In the genomic region with DNA sequence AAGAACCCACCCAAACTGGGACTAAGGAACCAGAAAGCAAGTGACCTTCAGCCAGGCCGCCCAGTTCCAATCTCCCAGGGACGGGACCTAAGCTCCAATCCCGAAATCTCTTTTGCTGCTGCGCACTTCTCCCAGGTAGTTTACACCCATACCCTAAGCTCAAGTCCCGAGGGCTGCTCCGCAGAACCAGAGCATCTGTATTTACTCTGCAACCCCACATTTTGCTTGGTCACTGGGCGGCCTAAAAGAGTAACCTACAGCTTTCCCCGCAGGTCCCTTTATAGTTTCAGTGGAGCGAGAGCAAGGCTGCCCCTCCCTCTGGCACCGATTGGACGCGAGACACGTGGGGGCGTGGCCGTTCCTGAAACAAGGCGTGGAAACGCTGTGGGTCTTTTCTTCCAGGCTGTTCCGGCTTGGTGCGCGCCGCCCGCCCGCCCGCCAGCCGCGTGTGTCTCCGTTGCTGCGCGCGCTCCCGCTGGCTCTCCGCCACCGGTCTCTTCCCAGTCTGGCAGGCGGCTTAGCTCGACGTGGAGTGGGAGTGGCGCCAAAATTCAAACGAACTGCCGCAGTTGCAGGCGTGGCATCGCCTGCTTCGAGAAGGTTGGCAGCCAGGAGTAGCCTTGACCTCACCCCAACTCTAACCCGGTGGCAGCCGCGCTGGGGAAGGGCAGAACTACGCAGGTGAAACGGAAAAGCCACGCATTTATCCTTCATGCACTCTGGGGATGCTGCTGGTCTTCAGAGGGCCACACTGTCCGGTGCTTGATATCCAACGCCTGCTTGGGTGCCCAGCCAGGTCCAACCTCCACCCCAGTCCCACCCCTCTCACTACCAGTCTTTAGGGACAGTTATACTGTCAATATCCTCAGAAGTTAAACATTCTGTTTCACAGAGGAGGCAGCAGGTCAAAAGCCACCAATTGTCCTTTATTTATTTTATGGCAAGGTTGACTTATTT, we compare ENCODE assay signal across 8 mouse cellular contexts. TPM values are rescaled to one million over a fixed set of nuclear protein-coding genes. Genes with fewer than 3 reads are reported as not detected.
DNase-seq lines count a peak whose midpoint lies in the region.
"Not testable (repeated sequence)": the region's sequence is repeated elsewhere in the genome, so short reads cannot be mapped to it uniquely, and the experiment has no call there.

No protein-coding gene starts in this region.

- not testable (repeated sequence) for H3K4me1 ChIP-seq in megakaryocyte, embryonic 14.5 days

- H3K27me3 ChIP-seq in megakaryocyte, embryonic 14.5 days (replicated peaks), result not testable (repeated sequence)

- H3K9me3 ChIP-seq in megakaryocyte, embryonic 14.5 days, result not testable (repeated sequence)

- peak; percentile 60 for DNase-seq in WW6 (ENCODE audit: low read depth, low spot score)
- peak; percentile 98 to 100 for DNase-seq in cerebellum, postnatal 4 days (ENCODE audit: low spot score in 2 of 2)
- DNase-seq in gastrocnemius, adult 8-10 months (ENCODE audit: low spot score in 2 of 2), result peak; percentile 99
- peak; percentile 47 for DNase-seq in hindlimb bud, embryonic 11.5 days (ENCODE audit: extremely low spot score, low read depth, low spot score)
- DNase-seq in left cerebral cortex, adult 8-10 months (ENCODE audit: low spot score in 2 of 2), result peak; percentile 93 to 97
- peak; percentile 99 to 100 for DNase-seq in right cerebral cortex, postnatal 10 days (ENCODE audit: low spot score in 2 of 2)
- DNase-seq in urinary bladder, postnatal 25 days (ENCODE audit: low spot score), result peak; percentile 100

- not testable (repeated sequence) for H3K36me3 ChIP-seq in megakaryocyte, embryonic 14.5 days (replicated peaks; ENCODE audit: low read length)

- H3K4me3 ChIP-seq in megakaryocyte, embryonic 14.5 days (replicated peaks), result peak overlapping the region; percentile 85

RNA-seq across cellular contexts. Expression of a gene that starts 18.8 kb away (rescaled TPM):
- total RNA-seq in gastrocnemius, adult 8-10 months (2022), result under 1 TPM in 2 of 4 experiments, not detected in 2; 0.87 to 0.96 TPM
- total RNA-seq in left cerebral cortex, adult 8-10 months (2022), result 1 to 10 TPM in 3 of 4 experiments, under 1 TPM in 1; 0.89 to 2.7 (median 1.6) TPM
- polyA plus RNA-seq in megakaryocyte, embryonic 14.5 days (2012; ENCODE audit: insufficient read depth, low replicate concordance), result not detected in 2 replicates

RNA-seq across cellular contexts. Expression of a gene that starts 51.7 kb away (rescaled TPM):
- total RNA-seq in gastrocnemius, adult 8-10 months (2022), result 10 to 100 TPM; 11.8 to 13.6 (median 12.7) TPM
- 10 to 100 TPM; 23.3 to 30.1 (median 28.9) TPM for total RNA-seq in left cerebral cortex, adult 8-10 months (2022)
- polyA plus RNA-seq in megakaryocyte, embryonic 14.5 days (2012; ENCODE audit: insufficient read depth, low replicate concordance), result 0.78 TPM in 1 of 2 replicates, not detected in the other

Comparison
In these comparisons a context has a peak if more than half of its experiments do, and no peak if none do; other contexts are left out.
1. Peak in every context shown above with its lines: DNase-seq and H3K4me3 ChIP-seq.
2. DNase-seq: peak in every context shown above with its lines; median percentile 100 in urinary bladder, postnatal 25 days; 100 in right cerebral cortex, postnatal 10 days; 99 in cerebellum, postnatal 4 days; 99 in gastrocnemius, adult 8-10 months; 95 in left cerebral cortex, adult 8-10 months; 60 in WW6; 47 in hindlimb bud, embryonic 11.5 days.